Mouse (Mus musculus) MEL (cell line): ENCODE data around the gene Runx1. TPM values are rescaled to one million over a fixed set of nuclear protein-coding genes. Genes with fewer than 3 reads are reported as not detected.

Experiments used
- DNase-seq: peaks from one replicate; pipeline ENCODE4 v3.0.0; 2011; ENCODE audit warnings: low read depth, low spot score
- H3K27ac ChIP-seq: 2 replicates; pipeline ENCODE4 v1.5.1; 2012; ENCODE audit warnings: low read depth, mild to moderate bottlenecking, control low read depth, low read length, moderate library complexity; ENCODE audit not compliant: control insufficient read depth
- H3K27me3 ChIP-seq, 2 experiments: fragments of 150-350 bp in 1 of 2; sonication (generic) in 1 of 2; 2 replicates each; pipeline ENCODE4 v1.6.1; 2012; ENCODE audit warnings: low read length in 2 of 2, mild to moderate bottlenecking in 2 of 2, improper control_type of control experiment in 1 of 2, moderate library complexity in 1 of 2; ENCODE audit not compliant: insufficient read depth in 2 of 2, control insufficient read depth in 1 of 2
- H3K36me3 ChIP-seq, 2 experiments: 2 replicates each; pipeline ENCODE4 v1.6.1; 2012 to 2014; ENCODE audit warnings: low read length in 2 of 2, improper control_type of control experiment in 1 of 2, inconsistent platforms in 1 of 2, mild to moderate bottlenecking in 1 of 2; ENCODE audit not compliant: insufficient read depth in 2 of 2, control insufficient read depth in 1 of 2
- H3K4me1 ChIP-seq, 2 experiments: fragments of 150-350 bp in 1 of 2; sonication (generic) in 1 of 2; 2 replicates each; pipeline ENCODE4 v1.6.1; 2012; ENCODE audit warnings: low read length in 2 of 2, improper control_type of control experiment in 1 of 2, mild to moderate bottlenecking in 1 of 2; ENCODE audit not compliant: insufficient read depth in 2 of 2, control insufficient read depth in 1 of 2
- H3K4me3 ChIP-seq, 2 experiments: fragments of 150-350 bp in 1 of 2; sonication (generic) in 1 of 2; 2 replicates each; pipeline ENCODE4 v1.5.1; 2012; ENCODE audit warnings: low read depth in 2 of 2, low read length in 2 of 2, mild to moderate bottlenecking in 2 of 2, moderate library complexity in 2 of 2, control low read depth in 1 of 2, improper control_type of control experiment in 1 of 2; ENCODE audit not compliant: control insufficient read depth in 1 of 2, insufficient read depth in 1 of 2
- H3K79me2 ChIP-seq: 2 replicates; pipeline ENCODE4 v1.6.1; 2012; ENCODE audit warnings: mild to moderate bottlenecking, low read length, moderate library complexity; ENCODE audit not compliant: control insufficient read depth, poor library complexity, insufficient read depth
- H3K9ac ChIP-seq: 2 replicates; pipeline ENCODE4 v1.6.1; 2012; ENCODE audit warnings: low read depth, mild to moderate bottlenecking, control low read depth, low read length, moderate library complexity; ENCODE audit not compliant: control insufficient read depth, poor library complexity, severe bottlenecking
- H3K9me3 ChIP-seq: fragments of 150-350 bp; sonication (generic); replicated peaks from 2 replicates; pipeline ENCODE4 v1.6.1; 2012; ENCODE audit warnings: mild to moderate bottlenecking, low read length, improper control_type of control experiment, moderate library complexity; ENCODE audit not compliant: insufficient read depth
- BHLHE40 ChIP-seq: IDR thresholded peaks from 2 replicates; pipeline ENCODE4 v1.6.1; 2012; ENCODE audit warnings: low read depth, mild to moderate bottlenecking, inconsistent platforms, low read length, improper control_type of control experiment, borderline replicate concordance
- CHD2 ChIP-seq: IDR thresholded peaks from 2 replicates; pipeline ENCODE4 v1.6.1; 2011; ENCODE audit warnings: low read length, improper control_type of control experiment
- E2F4 ChIP-seq: IDR thresholded peaks from 2 replicates; pipeline ENCODE4 v1.6.1; 2011; ENCODE audit warnings: low read depth, low read length, improper control_type of control experiment, borderline replicate concordance
- ELF1 ChIP-seq: IDR thresholded peaks from 2 replicates; pipeline ENCODE4 v1.6.1; 2014; ENCODE audit warnings: low read depth, mild to moderate bottlenecking, inconsistent platforms, low read length, improper control_type of control experiment, moderate library complexity
- ETS1 ChIP-seq: IDR thresholded peaks from 2 replicates; pipeline ENCODE4 v1.6.1; 2012; ENCODE audit warnings: low read depth, mild to moderate bottlenecking, inconsistent platforms, low read length, improper control_type of control experiment, moderate library complexity
- HCFC1 ChIP-seq: IDR thresholded peaks from 2 replicates; pipeline ENCODE4 v1.6.1; 2012; ENCODE audit warnings: low read depth, mild to moderate bottlenecking, inconsistent platforms, low read length, improper control_type of control experiment, moderate library complexity
- NRF1 ChIP-seq: IDR thresholded peaks from 2 replicates; pipeline ENCODE4 v1.6.1; 2014; ENCODE audit warnings: low read depth, mild to moderate bottlenecking, inconsistent platforms, low read length, improper control_type of control experiment, moderate library complexity; ENCODE audit not compliant: poor library complexity, insufficient read depth, severe bottlenecking
- POLR2AphosphoS2 ChIP-seq: IDR thresholded peaks from 2 replicates; pipeline ENCODE4 v1.6.1; 2011; ENCODE audit warnings: low read length, improper control_type of control experiment
- TAL1 ChIP-seq: IDR thresholded peaks from 2 replicates; pipeline ENCODE4 v1.6.1; 2012; ENCODE audit warnings: mild to moderate bottlenecking, inconsistent platforms, low read length, moderate library complexity, mixed read lengths
- TBP ChIP-seq: IDR thresholded peaks from 2 replicates; pipeline ENCODE4 v1.8.0; 2011; ENCODE audit warnings: low read depth, low read length, improper control_type of control experiment
- polyA plus RNA-seq, 2 experiments: library from polyadenylated mRNA; stranded (reverse) in 1 of 2; unstranded in 1 of 2; fragments of >175 nt in 1 of 2; fragments of >200 nt in 1 of 2; gene quantifications; 2 replicates each; pipeline versions ENCODE4 v1.2.1 to v1.2.4; 2012; ENCODE audit warnings: low replicate concordance in 2 of 2, low read depth in 1 of 2; ENCODE audit not compliant: insufficient read length in 2 of 2, insufficient read depth in 1 of 2, missing spikeins in 1 of 2
- total RNA-seq: library from RNA; depleted of rRNA; stranded (reverse); fragments of 300-350 nt; gene quantifications from 2 replicates; pipeline ENCODE4 v1.2.3, GENCODE M21; 2012

The Runx1 gene
- total and polyA plus RNA-seq, 3 experiments: 14.3 to 23.5 TPM; not detected in 1

DNA sequence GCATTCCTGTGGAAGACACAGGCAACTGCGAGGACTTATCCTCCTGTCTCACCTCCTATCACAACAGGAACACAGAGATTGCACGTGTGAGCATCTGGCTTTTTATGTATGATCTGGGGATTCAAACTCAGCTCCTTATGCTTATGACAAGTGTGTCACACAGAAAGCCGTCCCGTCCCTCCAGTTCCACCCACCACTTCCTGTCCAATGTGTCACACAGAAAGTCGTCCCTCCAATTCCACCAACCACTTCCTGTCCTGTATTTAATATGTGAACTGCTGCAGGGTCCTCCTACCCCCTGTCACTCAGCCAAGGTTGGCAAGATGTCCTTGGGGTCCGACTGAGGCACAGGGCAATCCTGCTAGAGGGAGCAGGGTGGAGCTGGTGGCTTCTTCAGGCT lies 5.5 kb downstream of the Runx1 start:
- DNase-seq: peak; percentile 48
- H3K27ac ChIP-seq: peak overlapping the region; percentile 37; the same call in 1 of the 2 replicates

GRCm38 (mm10) chr16:92818480-92819269 lies 7.3 kb downstream of the Runx1 start:
- H3K27ac ChIP-seq: peak overlapping the region; percentile 52
- no peaks in the 10 kb centered on the region for H3K9me3 ChIP-seq
- peak; percentile 45 for DNase-seq
- H3K9ac ChIP-seq: peak overlapping the region; percentile 27
- peaks cover 12 to 66% of the 10 kb centered on the region in 2 experiments for H3K4me1 ChIP-seq
- peaks cover 68% of the 10 kb centered on the region for H3K79me2 ChIP-seq
- 0 out of 2 replicates have a peak, but pooled peaks have one; percentile 11 for TF ChIP-seq TAL1
- TF ChIP-seq ETS1: no peak
- H3K4me3 ChIP-seq: no peak overlapping the region
- no peaks in the 10 kb centered on the region for H3K27me3 ChIP-seq
- peaks cover 11 to 68% of the 10 kb centered on the region in 2 experiments; a peak in 3 of 4 replicates for H3K36me3 ChIP-seq

More for the DNA sequence above, 5.5 kb downstream of the Runx1 start:
- Histone ChIP-seq H3K27me3 (no peaks in the 10 kb centered on the region), H3K79me2 (peaks cover 74% of the 10 kb centered on the region), H3K36me3 (peaks cover 11 to 54% of the 10 kb centered on the region in 2 experiments; a peak in 3 of 4 replicates), H3K4me1 (peaks cover 5 to 58% of the 10 kb centered on the region in 2 experiments), H3K9me3 (no peaks in the 10 kb centered on the region), H3K9ac (no peak overlapping the region), H3K4me3 (no peak overlapping the region)
- no peak for TF ChIP-seq BHLHE40
- TF ChIP-seq E2F4: no peak
- TF ChIP-seq TBP: no peak
- no peak for TF ChIP-seq NRF1
- TF ChIP-seq HCFC1: 0 out of 2 replicates have a peak, but pooled peaks have one; percentile 30
- no peak for TF ChIP-seq ELF1

GRCm38 (mm10) chr16:92816092-92816491 lies 9.9 kb downstream of the Runx1 start:
- H3K27ac ChIP-seq: peak overlapping the region; percentile 14; the same call in 1 of the 2 replicates
- no peak for DNase-seq
- no peak overlapping the region for H3K9ac ChIP-seq
- no peak overlapping the region for H3K4me3 ChIP-seq
- H3K9me3 ChIP-seq: no peaks in the 10 kb centered on the region
- no peaks in the 10 kb centered on the region for H3K27me3 ChIP-seq
- TF ChIP-seq POLR2AphosphoS2 (0 out of 2 replicates have a peak, but pooled peaks have one; percentile 20), CHD2 (no peak)
- peaks cover 21 to 66% of the 10 kb centered on the region in 2 experiments for H3K4me1 ChIP-seq
- H3K79me2 ChIP-seq: peaks cover 78% of the 10 kb centered on the region
- H3K36me3 ChIP-seq: peaks cover 23 to 76% of the 10 kb centered on the region in 2 experiments
